Mouse (Mus musculus): Measurements from ENCODE around the gene Vav1. TPM values are rescaled to one million over a fixed set of nuclear protein-coding genes. Genes with fewer than 3 reads are reported as not detected.
A peak's percentile ranks its signal among the peaks of the same experiment; 100 is the strongest.
"Not testable (repeated sequence)": the region's sequence is repeated elsewhere in the genome, so short reads cannot be mapped to it uniquely, and the experiment has no call there.

The Vav1 gene
- polyA plus RNA-seq, 1 experiment from 2014 or later, result 2.0 TPM

DNA sequence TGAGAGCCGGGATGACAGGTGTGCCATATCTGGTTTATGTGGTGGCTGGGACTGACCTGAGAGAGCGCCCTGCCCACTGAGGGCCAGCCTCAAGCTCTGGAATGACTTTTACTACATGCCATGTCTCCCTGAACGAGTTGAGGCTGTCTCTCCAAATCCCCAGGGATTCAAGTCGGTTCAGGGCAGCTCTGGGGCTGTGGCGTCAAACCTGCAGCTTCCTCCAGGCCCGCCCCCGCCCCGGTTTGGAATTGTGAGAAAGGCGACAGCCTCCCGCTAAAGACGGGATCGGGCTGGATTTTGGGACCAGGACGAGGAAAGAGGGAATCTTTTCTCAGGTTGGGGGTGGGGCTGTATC is 2.9 kb upstream of the Vav1 start:
- Histone ChIP-seq H3K4me2 (replicated peaks) (peak overlapping the region; percentile 61), H3K4me3 (peak overlapping the region; percentile 38), H3K27ac (no peak overlapping the region), H3K36me3 (no peaks in the 10 kb centered on the region), H3K9ac (no peak overlapping the region), H3K9me3 (replicated peaks) (no peaks in the 10 kb centered on the region), H3K27me3 (peaks cover 68% of the 10 kb centered on the region), H3K4me1 (peaks cover 12% of the 10 kb centered on the region)
- 3% methylated on average over 13 of the region's 13 CpGs for WGBS
- peak; percentile 20 for ATAC-seq (ENCODE audit: low FRiP score)

DNA sequence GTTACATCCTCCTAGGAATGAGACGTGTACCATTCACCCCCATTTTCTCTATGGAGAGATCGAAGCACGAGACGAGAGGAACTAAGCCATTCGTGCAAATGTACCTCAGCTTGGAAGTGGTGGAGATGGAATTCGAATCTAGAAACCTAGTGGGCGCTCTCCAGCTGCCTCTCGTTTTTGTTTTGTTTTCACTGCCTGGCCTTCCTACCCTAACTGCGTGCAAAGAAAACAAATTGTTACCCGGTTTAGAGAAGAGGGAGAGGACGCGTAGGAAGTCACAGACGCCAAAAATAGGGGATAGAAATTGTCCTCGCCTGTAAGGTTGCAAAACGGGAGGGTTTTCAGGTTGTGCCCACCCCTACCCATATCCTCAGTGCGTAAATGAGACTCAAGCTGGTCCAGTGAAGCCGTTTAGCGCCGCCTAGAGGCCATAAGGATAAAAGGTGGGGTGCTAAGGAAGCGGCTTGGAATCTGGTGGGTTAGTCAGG is 2.2 kb upstream of the Vav1 start:
- Histone ChIP-seq H3K9me3 (replicated peaks) (no peaks in the 10 kb centered on the region), H3K4me2 (replicated peaks) (peak overlapping the region; percentile 61), H3K27me3 (peaks cover 61% of the 10 kb centered on the region), H3K36me3 (no peaks in the 10 kb centered on the region), H3K4me3 (peak overlapping the region; percentile 38), H3K27ac (no peak overlapping the region), H3K4me1 (peaks cover 12% of the 10 kb centered on the region), H3K9ac (peak overlapping the region; percentile 32; the same call in 1 of the 2 replicates)
- ATAC-seq (ENCODE audit: low FRiP score), result peak; percentile 78
- under 1% methylated on average over 20 of the region's 20 CpGs for WGBS

DNA sequence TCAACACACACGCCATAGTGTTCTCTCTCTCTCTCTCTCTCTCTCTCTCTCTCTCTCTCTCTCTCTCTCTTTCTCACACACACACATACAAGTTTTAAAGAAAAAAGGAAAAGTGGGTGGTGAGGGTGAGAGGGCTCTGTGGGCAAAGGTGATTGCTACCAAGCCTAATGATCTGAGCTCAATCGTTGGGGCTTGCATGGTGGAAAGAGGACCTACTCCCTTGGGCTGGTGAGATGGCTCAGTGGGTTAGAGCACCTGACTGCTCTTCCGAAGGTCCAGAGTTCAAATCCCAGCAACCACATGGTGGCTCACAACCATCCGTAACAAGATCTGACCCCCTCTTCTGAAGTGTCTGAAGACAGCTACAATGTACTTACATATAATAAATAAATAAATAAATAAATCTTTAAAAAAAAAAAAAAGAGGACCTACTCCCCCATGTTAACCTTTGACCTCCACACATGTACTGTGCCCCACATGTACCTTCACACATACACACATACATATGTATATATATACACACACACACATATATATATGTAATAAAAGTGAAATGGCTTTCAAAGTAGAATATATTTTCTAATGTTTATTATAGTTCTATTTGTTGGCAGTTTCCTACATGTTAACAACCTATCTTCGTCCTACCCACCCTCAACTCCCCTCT is 1.2 kb upstream of the Vav1 start:
- not testable (repeated sequence) for H3K4me2 ChIP-seq (replicated peaks); H3K27ac ChIP-seq; H3K9ac ChIP-seq; H3K9me3 ChIP-seq (replicated peaks); H3K36me3 ChIP-seq; ATAC-seq (ENCODE audit: low FRiP score); H3K4me3 ChIP-seq
- peaks cover 12% of the 10 kb centered on the region for H3K4me1 ChIP-seq
- WGBS, result 85% methylated on average over 5 of the region's 5 CpGs
- H3K27me3 ChIP-seq, result peaks cover 53% of the 10 kb centered on the region

DNA sequence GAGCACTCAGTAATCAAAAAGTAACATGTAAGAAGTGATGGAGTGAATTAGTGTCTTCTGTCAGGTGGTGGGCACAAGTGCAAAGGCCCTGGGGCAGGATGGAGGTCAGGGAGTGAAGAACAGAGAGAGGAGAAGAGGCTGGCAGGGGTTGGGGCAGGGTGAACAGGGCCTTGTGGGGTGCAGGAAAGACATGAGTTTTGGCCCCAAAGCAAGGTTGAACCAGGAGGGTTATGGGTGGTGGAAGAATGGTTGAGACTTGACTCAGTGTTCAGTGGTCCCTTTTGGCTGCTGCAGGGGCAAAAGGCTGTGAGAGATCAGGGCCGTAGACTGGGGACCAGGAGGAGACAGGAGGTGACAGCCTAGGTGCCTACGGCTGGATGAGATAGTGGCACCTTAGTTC is 363 bp upstream of the Vav1 start:
- no peak for ATAC-seq (ENCODE audit: low FRiP score)
- 84% methylated on average over 2 of the region's 2 CpGs for WGBS

DNA sequence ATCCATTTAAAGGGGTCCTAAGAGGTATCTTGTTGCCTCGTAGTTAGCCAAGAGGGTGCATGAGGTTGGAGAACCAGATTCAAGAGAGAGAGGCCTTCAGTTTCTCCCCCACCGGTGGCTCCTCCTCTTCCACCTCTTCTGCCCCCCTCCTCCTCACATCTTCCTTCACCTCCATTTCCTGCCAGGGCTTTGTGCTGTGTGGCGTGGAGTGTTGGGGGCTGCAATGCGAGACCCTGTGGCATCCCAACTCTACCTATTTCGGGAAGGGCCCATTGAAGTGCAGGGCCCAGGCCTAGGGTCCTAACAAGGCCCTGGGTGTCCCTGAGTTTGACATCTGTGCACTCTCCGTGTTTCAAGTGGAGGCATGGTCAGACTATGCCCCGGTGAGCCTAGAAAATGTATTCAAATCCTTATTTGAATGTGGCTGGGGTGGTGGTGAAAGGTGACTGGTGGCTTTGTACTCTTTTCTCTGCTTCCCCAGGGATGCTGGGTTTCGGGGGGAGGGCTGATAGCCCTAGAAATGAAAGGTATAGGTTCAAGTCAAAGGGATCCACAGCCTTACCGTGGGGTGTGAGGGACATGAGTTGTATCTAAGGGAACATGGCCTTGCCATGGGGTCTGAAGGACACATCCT is 808 bp downstream of the Vav1 start:
- no peaks in the 10 kb centered on the region for H3K9me3 ChIP-seq (replicated peaks)
- WGBS, result 57% methylated on average over 9 of the region's 9 CpGs
- no peak for ATAC-seq (ENCODE audit: low FRiP score)
- no peak overlapping the region for H3K4me3 ChIP-seq
- H3K36me3 ChIP-seq, result no peaks in the 10 kb centered on the region
- H3K27ac ChIP-seq, result no peak overlapping the region
- no peak overlapping the region for H3K9ac ChIP-seq
- peaks cover 34% of the 10 kb centered on the region for H3K27me3 ChIP-seq
- peaks cover 12% of the 10 kb centered on the region for H3K4me1 ChIP-seq
- H3K4me2 ChIP-seq (replicated peaks), result no peak overlapping the region

More for the DNA sequence above, 363 bp upstream of the Vav1 start:
- H3K9me3 ChIP-seq (replicated peaks), result no peaks in the 10 kb centered on the region
- H3K4me2 ChIP-seq (replicated peaks), result no peak overlapping the region
- H3K9ac ChIP-seq, result no peak overlapping the region
- H3K4me1 ChIP-seq, result peaks cover 12% of the 10 kb centered on the region
- H3K27me3 ChIP-seq, result peaks cover 45% of the 10 kb centered on the region
- no peak overlapping the region for H3K4me3 ChIP-seq
- H3K27ac ChIP-seq, result no peak overlapping the region
- no peaks in the 10 kb centered on the region for H3K36me3 ChIP-seq

DNA sequence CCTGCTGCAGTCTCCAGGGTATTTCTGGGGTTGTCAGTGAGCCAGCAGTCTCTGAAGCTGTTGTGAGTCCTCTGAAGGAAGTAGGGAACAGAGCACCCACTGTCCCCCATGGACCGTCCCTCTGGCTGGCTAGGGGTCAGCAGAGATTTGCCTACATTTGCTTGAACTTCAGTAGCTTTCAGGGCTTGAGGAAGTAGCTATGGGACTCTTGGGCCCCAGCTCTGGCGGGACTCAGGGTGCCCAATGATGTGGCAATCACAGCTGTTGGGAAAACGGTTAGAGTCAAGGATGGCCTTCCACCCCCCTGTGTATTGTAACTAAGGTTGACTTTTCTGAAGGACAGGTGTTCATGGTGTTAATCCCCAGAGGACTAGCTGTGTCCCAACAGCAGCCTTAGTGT is 1.5 kb downstream of the Vav1 start:
- 82% methylated on average over 3 of the region's 3 CpGs for WGBS
- ATAC-seq (ENCODE audit: low FRiP score), result no peak
- no peak overlapping the region for H3K27ac ChIP-seq

DNA sequence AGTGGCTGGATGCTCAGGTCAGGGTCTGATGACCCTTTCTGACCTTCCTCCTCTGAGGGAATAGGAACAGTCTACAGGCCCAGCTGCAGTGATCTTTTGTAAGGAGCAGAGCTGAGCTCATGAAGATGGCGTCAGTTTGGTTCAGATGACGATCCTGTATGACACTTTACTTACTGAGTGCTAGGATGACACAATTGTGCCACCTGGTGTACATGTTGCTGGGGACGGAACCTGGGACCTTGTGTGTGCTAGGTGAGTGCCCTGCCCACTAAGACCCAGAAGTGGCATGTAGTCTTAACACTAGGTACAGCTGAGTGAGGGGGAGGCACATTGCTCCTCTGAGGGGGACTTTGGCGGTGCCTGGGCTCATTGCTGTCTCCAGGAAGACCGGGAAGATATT is 5.0 kb downstream of the Vav1 start:
- Histone ChIP-seq H3K27me3 (0 out of 2 replicates have a peak, but pooled peaks cover 10% of the 10 kb centered on the region), H3K4me2 (replicated peaks) (no peak overlapping the region), H3K4me3 (no peak overlapping the region), H3K4me1 (no peaks in the 10 kb centered on the region), H3K9me3 (replicated peaks) (no peaks in the 10 kb centered on the region), H3K27ac (no peak overlapping the region), H3K9ac (no peak overlapping the region), H3K36me3 (no peaks in the 10 kb centered on the region)
- ATAC-seq (ENCODE audit: low FRiP score), result no peak
- whole genome bisulfite sequencing, result 72% methylated on average over 5 of the region's 5 CpGs

More for the DNA sequence above, 1.5 kb downstream of the Vav1 start:
- Histone ChIP-seq H3K4me2 (replicated peaks) (no peak overlapping the region), H3K4me1 (peaks cover 9% of the 10 kb centered on the region), H3K36me3 (no peaks in the 10 kb centered on the region), H3K9me3 (replicated peaks) (no peaks in the 10 kb centered on the region), H3K27me3 (peaks cover 27% of the 10 kb centered on the region), H3K9ac (no peak overlapping the region), H3K4me3 (no peak overlapping the region)

DNA sequence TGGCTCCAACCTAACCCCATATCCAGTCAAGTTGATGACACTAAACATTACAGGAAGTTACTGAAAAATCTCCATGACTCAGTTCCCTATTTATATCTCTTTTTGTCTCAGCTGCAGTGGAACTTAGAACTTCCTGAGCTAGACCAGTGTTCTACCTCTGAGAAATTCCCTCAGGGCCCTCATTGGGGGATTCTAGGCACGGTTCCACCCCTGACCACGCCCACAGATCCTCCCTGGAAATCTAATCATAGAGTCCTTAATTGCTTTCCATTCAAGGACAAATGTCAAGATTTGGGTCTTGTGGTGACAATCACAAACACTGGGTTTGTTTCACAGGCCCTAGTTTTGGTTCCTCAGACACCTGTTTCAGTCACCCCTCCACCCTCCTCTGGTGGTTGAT is 6.2 kb downstream of the Vav1 start:
- no peak overlapping the region for H3K9ac ChIP-seq
- no peak overlapping the region for H3K27ac ChIP-seq
- ATAC-seq (ENCODE audit: low FRiP score), result no peak
- no peaks in the 10 kb centered on the region for H3K27me3 ChIP-seq
- no peak overlapping the region for H3K4me3 ChIP-seq
- no peaks in the 10 kb centered on the region for H3K36me3 ChIP-seq
- no peaks in the 10 kb centered on the region for H3K9me3 ChIP-seq (replicated peaks)
- H3K4me1 ChIP-seq, result no peaks in the 10 kb centered on the region
- WGBS, result 73% methylated on average over 2 of the region's 2 CpGs
- no peak overlapping the region for H3K4me2 ChIP-seq (replicated peaks)

DNA sequence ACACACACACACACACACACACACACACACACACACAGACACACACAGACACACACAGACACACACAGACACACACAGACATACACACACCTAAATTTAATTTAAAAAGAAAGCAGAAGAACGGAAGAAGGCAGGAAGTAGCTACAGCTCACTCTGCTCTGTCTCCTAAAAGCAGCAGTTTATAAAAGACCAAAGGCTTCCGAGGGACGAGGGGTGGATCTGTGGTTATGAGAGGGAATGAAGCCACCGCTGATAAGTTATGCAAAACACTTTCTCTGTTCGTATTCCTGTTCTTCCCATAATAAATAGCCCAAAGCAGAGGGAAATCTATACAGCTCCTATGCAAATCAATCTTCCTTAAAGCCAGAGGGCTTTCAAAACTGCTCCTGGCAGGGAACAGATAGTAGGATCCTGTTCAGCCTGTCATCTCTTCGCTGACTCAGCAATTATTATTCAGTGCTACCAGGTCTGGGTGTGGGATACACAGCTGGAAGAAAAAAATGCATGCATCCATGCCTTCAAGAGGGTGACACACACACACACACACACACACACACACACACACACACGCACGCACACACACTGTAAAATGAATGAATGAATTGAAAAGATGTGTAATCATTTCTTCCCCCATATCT is 7.9 kb downstream of the Vav1 start:
- Histone ChIP-seq H3K4me3 (no peak overlapping the region), H3K9me3 (replicated peaks) (no peaks in the 10 kb centered on the region), H3K27ac (no peak overlapping the region), H3K36me3 (no peaks in the 10 kb centered on the region), H3K4me2 (replicated peaks) (no peak overlapping the region), H3K4me1 (no peaks in the 10 kb centered on the region), H3K27me3 (no peaks in the 10 kb centered on the region), H3K9ac (no peak overlapping the region)
- WGBS, result 87% methylated on average over 8 of the region's 8 CpGs
- no peak for ATAC-seq (ENCODE audit: low FRiP score)

DNA sequence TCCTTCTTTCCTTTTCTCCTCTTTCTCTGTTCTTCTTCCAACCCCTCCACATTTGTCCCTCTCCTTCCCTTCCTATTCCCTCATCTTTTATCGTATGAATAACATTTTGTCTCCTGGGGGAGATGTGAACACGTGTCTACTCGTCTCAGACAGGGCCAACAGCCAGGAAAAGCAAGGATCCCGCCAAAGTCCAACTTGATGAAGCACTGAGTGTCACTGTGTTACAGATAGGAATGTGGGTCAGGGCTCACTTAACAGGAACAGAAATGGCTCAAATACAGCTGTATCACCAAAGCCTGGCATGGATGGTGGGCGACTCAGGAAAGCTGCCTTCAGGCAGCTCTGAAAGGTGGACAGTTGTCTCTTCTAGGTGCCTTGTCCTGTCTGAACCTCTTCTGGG is 10.4 kb downstream of the Vav1 start:
- H3K9ac ChIP-seq, result no peak overlapping the region
- ATAC-seq (ENCODE audit: low FRiP score), result no peak
- WGBS, result 86% methylated on average over 5 of the region's 5 CpGs
- no peak overlapping the region for H3K4me2 ChIP-seq (replicated peaks)
- no peak overlapping the region for H3K4me3 ChIP-seq
- H3K9me3 ChIP-seq (replicated peaks), result no peaks in the 10 kb centered on the region
- no peak overlapping the region for H3K27ac ChIP-seq
- H3K27me3 ChIP-seq, result no peaks in the 10 kb centered on the region
- H3K36me3 ChIP-seq, result no peaks in the 10 kb centered on the region
- no peaks in the 10 kb centered on the region for H3K4me1 ChIP-seq

DNA sequence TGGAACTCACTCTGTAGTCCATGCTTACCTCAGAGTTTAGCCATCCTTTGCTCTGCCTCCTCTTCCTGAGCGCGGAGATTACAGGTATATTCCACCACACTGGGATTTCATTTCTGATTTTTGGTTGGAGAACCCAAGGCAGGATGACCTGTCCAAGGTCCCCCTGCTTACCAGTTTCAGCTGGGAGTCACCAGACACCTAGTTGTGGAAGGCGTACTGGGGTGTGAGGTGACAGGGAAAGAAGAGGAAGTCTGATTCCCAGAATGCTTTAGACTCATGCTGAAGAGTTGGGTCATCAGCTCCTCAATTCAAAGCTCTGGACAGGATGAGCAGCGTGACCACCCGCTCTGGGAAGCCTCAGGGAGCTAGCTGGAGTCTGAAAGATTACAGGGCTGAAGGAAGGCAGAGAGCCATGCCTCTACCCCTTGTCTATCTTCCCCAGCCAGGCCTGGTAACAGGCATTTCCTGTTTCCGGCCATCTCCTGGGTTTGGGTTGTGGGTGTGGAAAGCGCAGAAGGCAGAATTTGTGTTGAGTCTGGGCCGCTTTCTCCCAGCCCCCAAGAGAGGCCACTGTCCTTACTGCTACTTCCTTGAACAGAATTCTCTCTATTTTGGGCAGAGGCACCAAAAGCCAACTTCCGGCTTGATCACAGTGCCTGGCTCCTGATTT is 11.2 kb downstream of the Vav1 start:
- Histone ChIP-seq H3K27me3 (no peaks in the 10 kb centered on the region), H3K4me2 (replicated peaks) (no peak overlapping the region), H3K4me1 (no peaks in the 10 kb centered on the region), H3K4me3 (no peak overlapping the region), H3K9ac (no peak overlapping the region), H3K9me3 (replicated peaks) (no peaks in the 10 kb centered on the region), H3K36me3 (no peaks in the 10 kb centered on the region), H3K27ac (no peak overlapping the region)
- ATAC-seq (ENCODE audit: low FRiP score), result no peak
- WGBS, result 88% methylated on average over 9 of the region's 9 CpGs

DNA sequence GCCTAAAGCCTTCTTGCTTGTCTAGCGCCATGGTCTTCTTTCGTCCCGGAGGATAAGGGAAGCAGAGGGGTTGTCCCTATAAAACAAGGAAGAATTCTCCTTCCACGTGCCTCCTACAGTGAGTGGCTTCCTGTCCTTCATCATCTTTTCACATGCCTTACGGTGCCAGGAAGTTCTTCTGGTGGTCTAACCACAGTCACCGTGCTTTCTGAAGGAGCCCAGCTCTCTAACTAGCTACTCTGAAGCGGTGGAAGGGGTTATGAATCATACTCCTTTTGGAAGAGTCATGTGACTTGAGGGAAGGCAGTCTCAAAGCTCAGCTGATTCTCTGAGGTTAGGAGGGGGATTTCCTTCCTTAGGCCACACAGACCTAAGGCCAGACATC is 11.8 kb downstream of the Vav1 start:
- H3K4me3 ChIP-seq, result no peak overlapping the region
- H3K36me3 ChIP-seq, result no peaks in the 10 kb centered on the region
- no peaks in the 10 kb centered on the region for H3K27me3 ChIP-seq
- 89% methylated on average over 7 of the region's 7 CpGs for WGBS
- ATAC-seq (ENCODE audit: low FRiP score), result no peak
- H3K27ac ChIP-seq, result no peak overlapping the region
- no peaks in the 10 kb centered on the region for H3K4me1 ChIP-seq
- H3K9ac ChIP-seq, result no peak overlapping the region
- H3K4me2 ChIP-seq (replicated peaks), result no peak overlapping the region
- H3K9me3 ChIP-seq (replicated peaks), result no peaks in the 10 kb centered on the region
